ENCODE assay signal across 18 mouse cellular contexts in the genomic region with DNA sequence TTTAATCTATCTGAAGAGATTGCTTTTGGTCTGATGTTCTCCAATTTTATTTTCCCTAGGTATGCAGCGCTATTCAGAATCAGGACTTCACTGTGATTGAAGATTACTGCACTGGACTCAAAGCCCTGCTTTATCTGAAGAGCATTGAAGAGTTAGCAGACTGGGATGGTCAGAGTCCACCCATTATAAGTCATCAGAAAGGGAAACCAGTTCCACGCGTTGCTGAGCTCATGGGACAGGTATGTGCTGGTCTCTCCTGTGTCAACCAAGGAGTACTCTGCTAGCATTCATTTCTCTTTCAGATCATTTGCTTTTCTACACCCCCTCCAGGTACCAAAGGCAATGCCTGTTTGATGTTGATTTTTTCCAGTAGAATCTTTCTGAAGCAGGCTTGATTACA.
"Had no signal": no experiment of that assay in that cellular context is flagged by ENCODE, and none has a peak within 500 bp of the region (broad histone marks: within the 10 kb centered on the region; RNA-seq: fewer than 3 reads in every experiment).

No protein-coding gene starts in this region.

- ATAC-seq: inflammation-experienced regulatory T-cells, adult 6 months; liver, embryonic 12.5 days; lung, postnatal 0 days; midbrain, embryonic 16.5 days had no signal

- H3K36me3 ChIP-seq: limb, embryonic 10.5 days; limb, embryonic 13.5 days; liver, embryonic 12.5 days; liver, embryonic 15.5 days; midbrain, embryonic 12.5 days; neural tube, embryonic 13.5 days had no signal

- H3K9me3 ChIP-seq: limb, embryonic 10.5 days; limb, embryonic 13.5 days; liver, embryonic 12.5 days; liver, embryonic 15.5 days; midbrain, embryonic 12.5 days; neural tube, embryonic 13.5 days had no signal

- H3K4me1 ChIP-seq: limb, embryonic 10.5 days; limb, embryonic 13.5 days; liver, embryonic 12.5 days; liver, embryonic 15.5 days; midbrain, embryonic 12.5 days; neural tube, embryonic 13.5 days had no signal

- H3K4me3 ChIP-seq: limb, embryonic 10.5 days; limb, embryonic 13.5 days; liver, embryonic 12.5 days; liver, embryonic 15.5 days; midbrain, embryonic 12.5 days; myocyte; neural tube, embryonic 13.5 days had no signal

- H3K9ac ChIP-seq: limb, embryonic 13.5 days; liver, embryonic 12.5 days; liver, embryonic 15.5 days; midbrain, embryonic 12.5 days; neural tube, embryonic 13.5 days had no signal

- H3K4me2 ChIP-seq: limb, embryonic 13.5 days; liver, embryonic 12.5 days; liver, embryonic 15.5 days; midbrain, embryonic 12.5 days; neural tube, embryonic 13.5 days had no signal

- DNase-seq: kidney, adult 18-20 months; kidney, adult 9 months; kidney, postnatal 14 days; kidney, postnatal 4 days; liver; lung, adult 2 months; thymus, postnatal 25 days had no signal

- H3K27me3 ChIP-seq: limb, embryonic 13.5 days; liver, embryonic 12.5 days; liver, embryonic 15.5 days; midbrain, embryonic 12.5 days; neural tube, embryonic 13.5 days had no signal

- H3K27ac ChIP-seq: limb, embryonic 10.5 days; limb, embryonic 13.5 days; liver, embryonic 12.5 days; liver, embryonic 15.5 days; macrophage; midbrain, embryonic 12.5 days; neural tube, embryonic 13.5 days had no signal
